In the genomic region with DNA sequence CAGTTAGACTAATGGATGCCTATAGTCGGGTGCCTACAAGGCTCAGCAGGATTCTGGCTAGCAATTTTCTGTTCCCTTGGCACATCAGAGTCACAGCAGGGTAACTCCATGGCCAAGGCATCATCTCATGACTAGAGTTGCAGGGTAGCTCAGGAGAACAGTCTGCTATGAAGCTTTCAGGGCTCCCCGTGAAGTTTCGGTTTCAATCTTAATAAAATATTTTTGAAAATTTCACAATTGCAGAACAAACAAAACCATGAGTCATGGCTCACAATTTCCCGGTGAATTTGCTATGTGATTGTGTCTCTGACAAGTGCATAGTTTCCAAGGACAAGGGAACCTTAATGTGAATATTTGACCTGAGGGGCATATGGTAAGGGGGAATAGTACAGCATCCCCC, we compare ENCODE assay signal across 19 mouse cellular contexts.
A peak's percentile ranks its signal among the peaks of the same experiment; 100 is the strongest.
DNase-seq lines count a peak whose midpoint lies in the region; ATAC-seq lines count a peak whose summit lies in the region.
"Had no signal": no experiment of that assay in that cellular context is flagged by ENCODE, and none has a peak within 500 bp of the region (broad histone marks: within the 10 kb centered on the region; RNA-seq: fewer than 3 reads in every experiment).

No protein-coding gene starts in this region.

- H3K27me3 ChIP-seq in hindbrain, embryonic 12.5 days = no peaks in the 10 kb centered on the region
- H3K27me3 ChIP-seq: forebrain, embryonic 15.5 days; neural tube, embryonic 12.5 days had no signal

- H3K4me1 ChIP-seq in hindbrain, embryonic 12.5 days = no peaks in the 10 kb centered on the region
- H3K4me1 ChIP-seq: forebrain, embryonic 15.5 days; heart, embryonic 10.5 days; limb, embryonic 13.5 days had no signal

- DNase-seq in 3T3-L1 (ENCODE audit: low read depth, low spot score) = peak; percentile 49
- DNase-seq in 416B (ENCODE audit: low read depth) = peak; percentile 62
- peak; percentile 80 for DNase-seq in NIH3T3 (ENCODE audit: low read depth)
- no peak for DNase-seq in frontal cortex, postnatal 25 days (ENCODE audit: low spot score in 2 of 2)
- no peak for DNase-seq in spleen, adult 18-20 months
- DNase-seq: adrenal gland, adult 8-10 months; cerebellum, adult 18-20 months; heart, postnatal 10 days; kidney, adult 8-10 months; kidney, postnatal 36 days; thymus, postnatal 36 days had no signal

- H3K36me3 ChIP-seq in hindbrain, embryonic 12.5 days = no peaks in the 10 kb centered on the region
- H3K36me3 ChIP-seq: forebrain, embryonic 15.5 days; heart, embryonic 10.5 days; limb, embryonic 13.5 days; neural tube, embryonic 12.5 days had no signal

- no peak overlapping the region for H3K4me2 ChIP-seq in hindbrain, embryonic 12.5 days (replicated peaks)
- H3K4me2 ChIP-seq: forebrain, embryonic 15.5 days; limb, embryonic 13.5 days; neural tube, embryonic 12.5 days had no signal

- H3K9me3 ChIP-seq in hindbrain, embryonic 12.5 days (replicated peaks) = no peaks in the 10 kb centered on the region
- H3K9me3 ChIP-seq: forebrain, embryonic 15.5 days; heart, embryonic 10.5 days; limb, embryonic 13.5 days; neural tube, embryonic 12.5 days had no signal

- H3K4me3 ChIP-seq in hindbrain, embryonic 12.5 days = no peak overlapping the region
- H3K4me3 ChIP-seq: erythroblast, embryonic 14.5 days; forebrain, embryonic 15.5 days; heart, embryonic 10.5 days; limb, embryonic 13.5 days; neural tube, embryonic 12.5 days had no signal

- peak; percentile 28 to 47; a peak in 2 of 4 replicates for ATAC-seq in hematopoietic stem cell, adult 5-6 weeks (replicated peaks in 1 of 2; ENCODE audit: insufficient read depth in 1 of 2, low FRiP score in 2 of 2, low TSS enrichment in 1 of 2, low read depth in 1 of 2, poor library complexity in 2 of 2, severe bottlenecking in 2 of 2)
- no peak for ATAC-seq in hindbrain, embryonic 12.5 days (ENCODE audit: low FRiP score)
- ATAC-seq: forebrain, embryonic 15.5 days; hindbrain, embryonic 16.5 days had no signal

- WGBS in hindbrain, embryonic 12.5 days = 95% methylated on average over 4 of the region's 4 CpGs

- H3K27ac ChIP-seq in hindbrain, embryonic 12.5 days = no peak overlapping the region
- H3K27ac ChIP-seq: forebrain, embryonic 15.5 days; heart, embryonic 10.5 days; limb, embryonic 13.5 days; neural tube, embryonic 12.5 days had no signal

- no peak overlapping the region for H3K9ac ChIP-seq in hindbrain, embryonic 12.5 days
- H3K9ac ChIP-seq: forebrain, embryonic 15.5 days; limb, embryonic 13.5 days; neural tube, embryonic 12.5 days had no signal

Comparison
In these comparisons a context has a peak if more than half of its experiments do, and no peak if none do; other contexts are left out.
1. DNase-seq: peak in 3T3-L1 (single experiment), 416B (single experiment) and NIH3T3 (single experiment); none in frontal cortex, postnatal 25 days (0 of 2) and spleen, adult 18-20 months (0 of 2).